Mouse (Mus musculus): ENCODE measurements around the gene Wwtr1.

GRCm38 (mm10) chr3:57554124-57554889 is 21.4 kb downstream of the Wwtr1 start:
- TF ChIP-seq CTCF (conservative IDR thresholded peaks at IDR 0.05; ENCODE audit: low read length) = no peak
- no peak for TF ChIP-seq POU5F1 (IDR thresholded peaks at IDR 0.05; ENCODE audit: borderline replicate concordance, low read length)

Data from E14TG2a.4 (cell line).